Mouse (Mus musculus) ES-E14 (cell line): Measurements from ENCODE around the gene Zfpm1. TPM values are rescaled to one million over a fixed set of nuclear protein-coding genes. Genes with fewer than 3 reads are reported as not detected.
A peak's percentile ranks its signal among the peaks of the same experiment; 100 is the strongest.

Experiments
- DNase-seq: peaks from one replicate; pipeline ENCODE4 v3.0.0-alpha.2; 2013; ENCODE audit warnings: low read depth, low spot score
- H3K27ac ChIP-seq: 2 replicates; pipeline ENCODE4 v1.5.1; 2012; ENCODE audit warnings: low read depth, mild to moderate bottlenecking, low read length, moderate library complexity, mixed read lengths; ENCODE audit not compliant: poor library complexity, insufficient read depth, severe bottlenecking
- H3K36me3 ChIP-seq: 2 replicates; pipeline ENCODE4 v1.6.1; 2012; ENCODE audit warnings: mild to moderate bottlenecking, low read length, moderate library complexity, mixed read lengths; ENCODE audit not compliant: control insufficient read depth, poor library complexity, insufficient read depth, severe bottlenecking
- H3K4me1 ChIP-seq, 2 experiments: fragments of 150-350 bp in 1 of 2; sonication (generic) in 1 of 2; 2 replicates each; pipeline ENCODE4 v1.6.1; 2012; ENCODE audit warnings: low read length in 2 of 2, mild to moderate bottlenecking in 1 of 2, mixed read lengths in 1 of 2; ENCODE audit not compliant: control insufficient read depth in 2 of 2, insufficient read depth in 2 of 2, poor library complexity in 1 of 2
- H3K4me3 ChIP-seq, 2 experiments: fragments of 150-350 bp in 1 of 2; sonication (generic) in 1 of 2; 2 replicates each; pipeline ENCODE4 v1.5.1; 2012; ENCODE audit warnings: low read length in 2 of 2, low read depth in 1 of 2, mild to moderate bottlenecking in 1 of 2, mixed read lengths in 1 of 2; ENCODE audit not compliant: insufficient read depth in 1 of 2, poor library complexity in 1 of 2, severe bottlenecking in 1 of 2
- H3K9ac ChIP-seq: 2 replicates; pipeline ENCODE4 v1.6.1; 2012; ENCODE audit warnings: low read depth, mild to moderate bottlenecking, low read length, mixed read lengths; ENCODE audit not compliant: poor library complexity, insufficient read depth, severe bottlenecking
- H3K9me3 ChIP-seq: fragments of 150-350 bp; sonication (generic); 2 replicates; pipeline ENCODE4 v1.6.1; 2012; ENCODE audit warnings: low read depth, mild to moderate bottlenecking, low read length; ENCODE audit not compliant: control insufficient read depth, insufficient read depth
- CHD2 ChIP-seq: IDR thresholded peaks from 2 replicates; pipeline ENCODE4 v1.6.1; 2014; ENCODE audit warnings: mild to moderate bottlenecking, low read depth, low read length, inconsistent platforms
- HCFC1 ChIP-seq: IDR thresholded peaks from 2 replicates; pipeline ENCODE4 v1.6.1; 2012; ENCODE audit warnings: low read length, inconsistent platforms, borderline replicate concordance; ENCODE audit not compliant: insufficient read depth
- MAFK ChIP-seq: IDR thresholded peaks from 2 replicates; pipeline ENCODE4 v1.6.1; 2014; ENCODE audit warnings: mild to moderate bottlenecking, low read depth, low read length, inconsistent platforms; ENCODE audit not compliant: insufficient read depth
- ZC3H11A ChIP-seq: IDR thresholded peaks from 2 replicates; pipeline ENCODE4 v1.6.1; 2012; ENCODE audit warnings: low read depth, mild to moderate bottlenecking, inconsistent platforms, low read length, borderline replicate concordance
- ZNF384 ChIP-seq: IDR thresholded peaks from 2 replicates; pipeline ENCODE4 v1.6.1; 2012; ENCODE audit warnings: low read depth, low read length, inconsistent platforms
- in situ Hi-C, 2 experiments: fragments of 600-800 bp; cut with MboI; formaldehyde crosslinking; loops; one replicate each; pipeline ENCODE4 v1.15.1; 2025; ENCODE audit warnings: low sequenced_read_pairs in 2 of 2, inconsistent platforms in 1 of 2; ENCODE audit not compliant: unreplicated experiment in 2 of 2
- total RNA-seq: library from RNA; depleted of rRNA; stranded (reverse); fragments of 300-350 nt; gene quantifications from 2 replicates; pipeline ENCODE4 v1.2.3, GENCODE M21; 2012

Gene Zfpm1
- total RNA-seq, 1 experiment: 8.5 TPM

DNA sequence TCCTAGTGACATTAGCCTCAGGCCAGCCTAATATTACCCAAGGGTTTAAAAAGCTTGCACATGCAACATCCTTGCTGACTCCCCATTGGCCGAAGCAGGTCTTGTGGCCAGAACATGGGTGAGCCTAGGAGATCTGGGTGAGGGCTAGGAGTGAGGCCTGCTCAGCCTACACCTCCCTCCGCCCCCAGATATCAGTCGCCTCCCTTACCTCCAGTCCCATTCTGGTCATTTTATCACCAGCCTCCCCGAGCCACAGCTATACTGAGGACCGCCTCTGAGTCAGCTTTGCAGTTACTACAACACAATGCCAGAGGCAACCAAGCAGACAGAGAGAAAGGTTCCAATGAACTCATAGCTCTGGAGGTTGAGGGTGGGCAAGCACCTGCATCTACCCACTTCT lies 5.6 kb upstream of the Zfpm1 start:
- Histone ChIP-seq H3K4me1 (peaks cover 0 to 5% of the 10 kb centered on the region in 2 experiments; a peak in 1 of 4 replicates), H3K4me3 (no peak overlapping the region), H3K36me3 (no peaks in the 10 kb centered on the region), H3K9me3 (no peaks in the 10 kb centered on the region), H3K9ac (no peak overlapping the region), H3K27ac (no peak overlapping the region)
- DNase-seq: no peak
- in situ Hi-C loops: loop anchor here in 1 of 2 experiments (10.0 kb wide), 1 partner anchor 58 kb away; no protein-coding TSS in a partner anchor
- TF ChIP-seq HCFC1 (no peak), ZC3H11A (no peak), ZNF384 (no peak), MAFK (no peak), CHD2 (no peak)

DNA sequence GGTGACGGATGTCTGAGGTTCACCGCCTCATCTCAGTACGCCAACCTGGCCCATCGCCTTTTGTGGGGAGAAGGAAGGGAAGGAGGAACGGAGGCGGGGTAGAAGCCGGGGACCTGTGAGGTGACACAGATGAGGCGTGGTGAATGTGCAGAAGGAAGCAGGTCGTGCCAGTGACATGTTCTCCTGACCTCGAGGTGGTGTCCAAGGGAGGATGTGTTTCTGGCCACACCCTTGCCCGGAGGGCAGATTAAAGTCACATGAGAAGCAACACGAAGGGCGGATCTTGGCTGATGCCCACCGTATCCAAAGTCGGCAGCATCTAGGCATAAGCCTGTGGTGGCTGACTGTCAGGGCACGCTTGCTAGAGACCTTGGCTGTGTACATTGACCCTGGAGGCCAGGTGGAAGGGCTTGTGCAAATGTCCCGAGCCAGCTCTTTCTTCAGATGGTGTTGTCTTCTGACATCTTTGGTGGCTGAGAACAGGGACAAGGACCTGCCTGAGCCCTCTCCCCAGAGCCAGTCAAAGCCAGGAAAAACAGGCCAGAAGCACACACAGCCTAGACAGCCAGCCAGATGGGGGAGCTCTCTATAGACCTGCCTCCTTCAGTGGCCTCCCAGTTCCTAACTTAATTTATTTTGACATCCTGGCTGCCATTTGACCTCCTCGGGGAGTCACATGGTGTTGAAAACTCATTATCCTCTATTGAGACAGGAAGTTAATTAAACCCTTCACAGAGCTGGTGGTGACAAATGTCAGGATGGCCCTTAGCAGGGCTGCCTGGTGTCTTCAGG lies 4.5 kb upstream of the Zfpm1 start:
- Histone ChIP-seq H3K4me3 (peak overlapping the region in 1 of 2 experiments; percentile 56; a peak in 1 of 4 replicates), H3K9ac (peak overlapping the region; percentile 37; the same call in 1 of the 2 replicates), H3K27ac (no peak overlapping the region), H3K36me3 (no peaks in the 10 kb centered on the region), H3K4me1 (peaks cover 0 to 5% of the 10 kb centered on the region in 2 experiments; a peak in 1 of 4 replicates), H3K9me3 (no peaks in the 10 kb centered on the region)
- in situ Hi-C loops: loop anchor here in 1 of 2 experiments (10.0 kb wide), 1 partner anchor 57 kb away; no protein-coding TSS in a partner anchor
- TF ChIP-seq HCFC1 (no peak), ZNF384 (no peak), ZC3H11A (no peak), MAFK (no peak), CHD2 (no peak)
- DNase-seq: no peak

GRCm38 (mm10) chr8:122280156-122280555 lies 1.8 kb upstream of the Zfpm1 start:
- TF ChIP-seq HCFC1 (no peak), ZC3H11A (no peak), CHD2 (no peak), MAFK (no peak), ZNF384 (no peak)
- DNase-seq: no peak
- in situ Hi-C loops: no loop called here

DNA sequence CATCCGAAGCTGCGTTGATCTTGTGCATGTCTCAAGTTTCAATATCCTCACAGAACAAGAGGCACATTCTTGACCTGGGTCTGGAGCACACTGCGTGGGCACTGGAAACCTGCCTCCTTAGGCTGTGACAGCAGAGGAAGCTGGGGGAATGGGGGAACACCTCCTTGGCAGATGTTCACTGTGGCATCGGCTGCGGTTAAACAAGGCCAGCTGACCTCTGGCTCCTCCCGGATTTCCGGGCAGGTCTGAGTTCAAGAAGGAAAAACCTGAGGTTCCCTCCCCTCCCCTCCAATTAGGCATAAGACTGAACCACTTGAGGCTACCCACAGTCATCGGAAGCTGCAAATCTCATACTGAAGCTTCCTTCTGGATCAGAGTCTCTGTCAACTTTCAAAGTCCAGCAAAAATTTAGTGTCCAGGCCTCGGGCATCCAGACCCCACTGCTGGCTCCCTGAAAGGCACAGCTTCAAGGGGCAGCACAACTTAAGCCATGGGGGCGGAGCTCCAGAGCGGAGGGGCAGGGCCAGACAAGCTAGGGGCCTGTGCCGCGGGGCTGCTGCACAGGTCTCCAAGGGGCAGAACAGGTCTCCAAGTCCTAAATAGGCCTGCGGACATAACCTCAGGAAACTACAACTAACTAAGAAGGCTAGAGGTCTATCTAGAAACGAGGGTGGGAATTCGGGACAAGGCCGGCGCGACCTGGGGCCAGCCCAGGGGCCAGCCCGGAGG lies 1.2 kb upstream of the Zfpm1 start:
- Histone ChIP-seq H3K9ac (0 out of 2 replicates have a peak overlapping the region, but pooled peaks have one; percentile 28), H3K27ac (no peak overlapping the region), H3K4me3 (peak overlapping the region; percentile 51 to 88), H3K9me3 (no peaks in the 10 kb centered on the region), H3K4me1 (peaks cover 2 to 19% of the 10 kb centered on the region in 2 experiments; a peak in 2 of 4 replicates), H3K36me3 (no peaks in the 10 kb centered on the region)
- peak; percentile 57 for DNase-seq
- TF ChIP-seq CHD2 (no peak), ZNF384 (no peak), HCFC1 (no peak), ZC3H11A (no peak), MAFK (no peak)
- in situ Hi-C loops: no loop called here

More at GRCm38 (mm10) chr8:122280156-122280555, 1.8 kb upstream of the Zfpm1 start:
- H3K4me3 ChIP-seq: no peak overlapping the region
- no peak overlapping the region for H3K27ac ChIP-seq
- no peak overlapping the region for H3K9ac ChIP-seq
- no peaks in the 10 kb centered on the region for H3K36me3 ChIP-seq
- H3K4me1 ChIP-seq: peaks cover 2 to 19% of the 10 kb centered on the region in 2 experiments; a peak in 2 of 4 replicates
- H3K9me3 ChIP-seq: no peaks in the 10 kb centered on the region
